Mouse (Mus musculus) lung, postnatal 0 days (tissue): ENCODE results near the gene Cdkn2aipnl. TPM values are rescaled to one million over a fixed set of nuclear protein-coding genes. Genes with fewer than 3 reads are reported as not detected.

Source experiments
- ATAC-seq: fragments of 200-750 bp; cut with Nextera tagmentation; 2 replicates; pipeline ENCODE4 v1.8.0; 2017; ENCODE audit warnings: moderate library complexity
- DNase-seq: peaks from one replicate; pipeline ENCODE4 v3.0.0-alpha.2; 2016; ENCODE audit warnings: low spot score
- H3K27ac ChIP-seq: fragments of 300-500 bp; sonication (generic); 2 replicates; pipeline ENCODE4 v1.5.1; 2014; ENCODE audit warnings: antibody characterized with exemption, mild to moderate bottlenecking, low read length, mixed read lengths
- H3K27me3 ChIP-seq: fragments of 300-500 bp; sonication (generic); replicated peaks from 2 replicates; pipeline ENCODE4 v1.6.1; 2014; ENCODE audit warnings: low read length, mixed read lengths; ENCODE audit not compliant: insufficient read depth
- H3K36me3 ChIP-seq: fragments of 300-500 bp; sonication (generic); 2 replicates; pipeline ENCODE4 v1.6.1; 2014; ENCODE audit warnings: low read length, mixed read lengths; ENCODE audit not compliant: insufficient read depth
- H3K4me1 ChIP-seq: fragments of 300-500 bp; sonication (generic); 2 replicates; pipeline ENCODE4 v1.6.1; 2014; ENCODE audit warnings: antibody characterized with exemption, low read depth, low read length, mixed read lengths; ENCODE audit not compliant: insufficient read depth
- H3K4me2 ChIP-seq: fragments of 300-500 bp; sonication (generic); replicated peaks from 2 replicates; pipeline ENCODE4 v1.6.1; 2014; ENCODE audit warnings: low read depth, mild to moderate bottlenecking, low read length, moderate library complexity, mixed read lengths
- H3K4me3 ChIP-seq: fragments of 300-500 bp; sonication (generic); 2 replicates; pipeline ENCODE4 v1.5.1; 2014; ENCODE audit warnings: low read depth, low read length
- H3K9ac ChIP-seq: fragments of 300-500 bp; sonication (generic); replicated peaks from 2 replicates; pipeline ENCODE4 v1.6.1; 2014; ENCODE audit warnings: low read depth, mild to moderate bottlenecking
- H3K9me3 ChIP-seq: fragments of 300-500 bp; sonication (generic); 2 replicates; pipeline ENCODE4 v1.6.1; 2016; ENCODE audit warnings: low read length, mixed read lengths
- CTCF ChIP-seq: IDR thresholded peaks from 2 replicates; pipeline ENCODE4 v1.5.1; 2016; ENCODE audit warnings: antibody characterized with exemption, mild to moderate bottlenecking
- EP300 ChIP-seq: IDR thresholded peaks from 2 replicates; pipeline ENCODE4 v1.6.1; 2016; ENCODE audit warnings: antibody characterized with exemption, mild to moderate bottlenecking, control low read depth
- WGBS: fragments of 180-500 bp; shearing (Covaris S2); extraction: QIAGEN DNeasy Blood & Tissue Kit; methylation state at CpG from one replicate; pipeline ENCODE4 v1.1.7; 2014; 5-methylcytosine and 5-hydroxymethylcytosine counted together
- polyA plus RNA-seq: library from polyadenylated mRNA; unstranded; fragments of >200 nt; fragmentation: Nextera tagmentation; extraction: Ambion mirVana; gene quantifications from 2 replicates; pipeline ENCODE4 v1.2.1, GENCODE M21; 2015

The Cdkn2aipnl gene
- polyA plus RNA-seq, 1 experiment from 2014 or later, result 56.9 TPM

DNA sequence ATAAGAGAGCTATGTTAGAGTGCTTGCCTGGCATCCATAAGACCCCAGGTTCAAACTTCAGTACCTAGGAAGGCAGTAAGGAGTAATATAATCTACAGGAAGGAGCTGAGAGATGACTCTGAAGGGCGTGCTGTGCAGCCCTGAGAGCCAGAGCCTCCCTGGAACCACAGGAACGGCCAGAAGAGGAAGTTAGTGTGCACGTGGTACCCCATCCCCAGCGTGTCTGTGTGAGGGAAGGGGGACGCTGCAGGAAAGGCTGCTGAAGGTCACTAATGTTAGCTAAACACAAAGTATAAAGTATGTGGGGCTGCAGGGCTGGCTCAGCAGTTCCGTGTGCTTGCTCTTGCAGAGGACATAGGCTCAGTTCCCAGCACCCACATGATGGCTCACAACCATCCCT lies 41.9 kb upstream of the Cdkn2aipnl start:
- DNase-seq (peak; percentile 41), ATAC-seq (peak; percentile 55)
- TF ChIP-seq CTCF, result no peak
- TF ChIP-seq EP300, result no peak
- H3K9me3 ChIP-seq, result no peaks in the 10 kb centered on the region
- peaks cover 3% of the 10 kb centered on the region; the same call in 1 of the 2 replicates for H3K4me1 ChIP-seq
- no peaks in the 10 kb centered on the region for H3K36me3 ChIP-seq
- H3K27me3 ChIP-seq, result no peaks in the 10 kb centered on the region
- no peak overlapping the region for H3K9ac ChIP-seq
- H3K27ac ChIP-seq, result no peak overlapping the region
- H3K4me2 ChIP-seq, result no peak overlapping the region
- WGBS, result 39% methylated on average over 6 of the region's 6 CpGs
- no peak overlapping the region for H3K4me3 ChIP-seq

DNA sequence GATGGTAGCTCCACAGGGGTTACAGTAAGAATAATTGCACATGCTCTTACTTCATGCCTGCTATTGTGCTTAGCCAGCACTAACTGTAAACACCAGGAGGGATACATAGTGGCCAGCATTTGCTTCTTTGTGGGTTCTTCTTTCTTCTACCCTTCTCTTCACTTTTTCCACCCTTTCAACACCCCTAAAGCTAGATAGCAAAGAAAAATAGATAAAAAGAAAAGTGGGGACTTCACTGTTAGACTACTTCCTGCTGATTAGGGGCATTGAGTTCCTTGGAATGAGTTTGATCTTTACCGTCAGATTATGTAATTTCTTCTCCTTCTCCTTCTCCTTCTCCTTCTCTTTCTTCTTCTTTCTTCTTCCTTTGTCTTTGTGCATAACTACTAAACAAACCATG lies 41.1 kb upstream of the Cdkn2aipnl start:
- no peaks in the 10 kb centered on the region for H3K36me3 ChIP-seq
- peaks cover 3% of the 10 kb centered on the region; the same call in 1 of the 2 replicates for H3K4me1 ChIP-seq
- WGBS, result 56% methylated on average over 1 of the region's 1 CpGs
- no peaks in the 10 kb centered on the region for H3K27me3 ChIP-seq
- TF ChIP-seq CTCF (no peak), EP300 (no peak)
- no peaks in the 10 kb centered on the region for H3K9me3 ChIP-seq
- H3K9ac ChIP-seq, result no peak overlapping the region
- H3K27ac ChIP-seq, result no peak overlapping the region
- no peak for ATAC-seq
- no peak for DNase-seq
- H3K4me3 ChIP-seq, result no peak overlapping the region
- no peak overlapping the region for H3K4me2 ChIP-seq

DNA sequence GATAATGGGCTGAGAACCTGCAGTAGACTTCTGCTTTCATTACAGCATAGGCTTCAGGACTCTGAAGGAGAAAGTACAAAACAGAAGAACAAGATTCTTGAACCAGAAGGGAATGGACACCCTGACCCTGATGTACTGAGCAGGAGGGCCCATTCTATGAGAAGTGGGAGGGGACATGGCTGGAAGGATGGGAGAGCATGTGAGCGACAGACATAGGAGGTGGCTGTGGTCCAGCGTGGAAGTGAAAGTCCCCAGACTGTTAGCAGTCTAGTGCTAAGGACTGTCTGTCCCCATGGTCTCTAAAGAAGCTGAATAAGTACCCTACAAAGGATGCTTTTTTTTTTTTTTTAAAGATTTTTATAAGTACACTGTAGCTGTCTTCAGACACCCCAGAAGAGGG lies 40.4 kb upstream of the Cdkn2aipnl start:
- 66% methylated on average over 2 of the region's 2 CpGs for WGBS
- Histone ChIP-seq H3K27me3 (no peaks in the 10 kb centered on the region), H3K36me3 (no peaks in the 10 kb centered on the region), H3K27ac (no peak overlapping the region), H3K4me3 (no peak overlapping the region), H3K4me2 (no peak overlapping the region), H3K9ac (no peak overlapping the region), H3K9me3 (no peaks in the 10 kb centered on the region), H3K4me1 (peaks cover 3% of the 10 kb centered on the region; the same call in 1 of the 2 replicates)
- peak; percentile 59 for DNase-seq
- peak; percentile 58 for ATAC-seq
- TF ChIP-seq EP300, result no peak
- no peak for TF ChIP-seq CTCF

DNA sequence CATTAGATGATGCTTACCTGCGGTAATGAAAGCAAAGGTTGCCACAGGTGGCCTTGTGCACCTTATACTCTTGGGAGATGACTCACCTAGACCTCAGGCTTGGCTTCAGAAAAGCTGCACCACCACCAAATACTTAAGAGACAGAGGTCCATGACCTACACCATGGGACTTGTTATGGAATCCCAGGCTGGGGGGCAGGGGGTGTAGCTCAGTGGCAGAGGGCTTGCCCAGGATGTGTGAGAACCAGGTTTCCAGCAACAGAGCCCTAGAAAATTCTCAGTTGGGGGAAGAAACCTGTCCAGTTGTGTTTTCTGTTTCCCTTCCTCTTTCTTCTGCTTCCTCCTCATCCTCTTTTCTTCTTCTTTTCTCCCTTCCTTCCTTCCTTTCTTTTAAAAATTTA lies 36.3 kb upstream of the Cdkn2aipnl start:
- TF ChIP-seq EP300 (no peak), CTCF (no peak)
- ATAC-seq (no peak), DNase-seq (no peak)
- H3K9ac ChIP-seq, result no peak overlapping the region
- no peak overlapping the region for H3K27ac ChIP-seq
- no peaks in the 10 kb centered on the region for H3K9me3 ChIP-seq
- no peaks in the 10 kb centered on the region for H3K4me1 ChIP-seq
- H3K36me3 ChIP-seq, result no peaks in the 10 kb centered on the region
- no peak overlapping the region for H3K4me3 ChIP-seq
- no peaks in the 10 kb centered on the region for H3K27me3 ChIP-seq
- WGBS, result 81% methylated on average over 1 of the region's 1 CpGs
- no peak overlapping the region for H3K4me2 ChIP-seq

DNA sequence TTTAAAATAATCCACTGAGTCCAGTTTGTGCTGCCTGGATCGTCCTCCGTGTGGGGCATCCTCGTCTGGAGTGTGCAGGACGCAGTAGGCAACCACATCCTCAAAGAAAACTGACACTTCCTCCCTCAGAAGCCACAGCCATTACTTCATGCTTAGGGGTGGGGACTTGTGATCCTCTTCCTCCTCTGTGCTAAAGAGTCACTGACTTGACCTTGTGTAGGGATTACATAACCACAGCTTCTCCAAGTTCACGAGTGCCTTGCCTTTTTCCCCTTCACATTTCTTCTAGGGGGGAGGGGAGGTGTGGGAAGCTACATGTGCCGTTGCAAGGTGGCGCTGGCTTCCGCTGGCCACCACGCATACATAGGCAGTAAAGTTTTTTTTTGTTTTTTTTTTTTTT lies 35.7 kb upstream of the Cdkn2aipnl start:
- no peaks in the 10 kb centered on the region for H3K4me1 ChIP-seq
- no peak overlapping the region for H3K9ac ChIP-seq
- TF ChIP-seq EP300 (0 out of 2 replicates have a peak, but pooled peaks have one; percentile 30), CTCF (no peak)
- no peaks in the 10 kb centered on the region for H3K36me3 ChIP-seq
- DNase-seq, result peak; percentile 74
- ATAC-seq, result peak; percentile 78
- H3K9me3 ChIP-seq, result no peaks in the 10 kb centered on the region
- WGBS, result 72% methylated on average over 9 of the region's 9 CpGs
- no peak overlapping the region for H3K4me2 ChIP-seq
- H3K4me3 ChIP-seq, result no peak overlapping the region
- no peaks in the 10 kb centered on the region for H3K27me3 ChIP-seq
- H3K27ac ChIP-seq, result no peak overlapping the region

DNA sequence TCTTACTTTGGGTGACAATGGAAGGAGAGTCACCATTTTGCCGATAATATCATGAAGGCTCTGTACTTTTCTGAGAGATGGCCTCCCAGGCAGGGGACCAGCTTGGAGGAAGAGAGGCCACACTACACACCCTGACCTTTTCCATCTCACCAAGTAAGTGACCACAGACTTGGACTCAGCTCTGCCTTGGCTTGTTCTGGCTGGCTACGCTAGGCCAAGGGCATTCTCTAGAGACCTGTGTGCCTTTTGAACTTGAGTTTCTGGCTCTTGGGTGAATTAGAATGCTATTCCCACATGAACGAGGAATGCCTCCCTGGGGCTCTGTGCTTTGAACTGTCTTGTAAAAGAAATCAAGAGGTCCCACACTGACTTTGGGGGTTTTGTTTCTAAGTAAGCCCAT lies 33.2 kb upstream of the Cdkn2aipnl start:
- Histone ChIP-seq H3K4me2 (no peak overlapping the region), H3K9ac (no peak overlapping the region), H3K27me3 (no peaks in the 10 kb centered on the region), H3K36me3 (no peaks in the 10 kb centered on the region), H3K4me3 (no peak overlapping the region), H3K27ac (no peak overlapping the region), H3K9me3 (no peaks in the 10 kb centered on the region), H3K4me1 (peaks cover 5% of the 10 kb centered on the region; the same call in 1 of the 2 replicates)
- 93% methylated on average over 3 of the region's 3 CpGs for WGBS
- ATAC-seq (no peak), DNase-seq (no peak)
- no peak for TF ChIP-seq CTCF
- TF ChIP-seq EP300, result no peak
